33 mouse cellular contexts compared by ENCODE assay signal in genomic region chr13:51446550-51446949, GRCm38 (mm10). TPM values are rescaled to one million over a fixed set of nuclear protein-coding genes. Genes with fewer than 3 reads are reported as not detected.
"Had no signal": no experiment of that assay in that cellular context is flagged by ENCODE, and none has a peak within 500 bp of the region (broad histone marks: within the 10 kb centered on the region; RNA-seq: fewer than 3 reads in every experiment).

No protein-coding gene starts in this region.

- ATAC-seq: liver, embryonic 12.5 days; liver, postnatal 0 days; lung, postnatal 0 days; midbrain, embryonic 13.5 days; midbrain, embryonic 15.5 days; midbrain, embryonic 16.5 days had no signal

- H3K4me1 ChIP-seq: limb, embryonic 10.5 days; limb, embryonic 12.5 days; limb, embryonic 13.5 days; limb, embryonic 15.5 days; liver, embryonic 12.5 days; liver, embryonic 13.5 days; liver, embryonic 15.5 days; lung, embryonic 15.5 days; megakaryocyte, embryonic 14.5 days; midbrain, embryonic 10.5 days; midbrain, embryonic 12.5 days; midbrain, embryonic 13.5 days; midbrain, embryonic 15.5 days; neural tube, embryonic 12.5 days had no signal

- H3K9ac ChIP-seq: limb, embryonic 12.5 days; limb, embryonic 13.5 days; limb, embryonic 15.5 days; liver, embryonic 12.5 days; liver, embryonic 13.5 days; liver, embryonic 14.5 days; liver, embryonic 15.5 days; liver, postnatal 0 days; lung, embryonic 14.5 days; lung, embryonic 15.5 days; midbrain, embryonic 12.5 days; midbrain, embryonic 13.5 days; midbrain, embryonic 15.5 days; neural tube, embryonic 12.5 days had no signal

- DNase-seq: left cerebral cortex, postnatal 4 days; liver; liver, embryonic 13.5 days; liver, postnatal 0 days; lung, adult 18-20 months; lung, adult 2 months; lung, embryonic 14.5 days; lung, postnatal 10 days; lung, postnatal 14 days; lung, postnatal 36 days; lung, postnatal 4 days; midbrain, embryonic 14.5 days had no signal

- H3K9me3 ChIP-seq: limb, embryonic 10.5 days; limb, embryonic 12.5 days; limb, embryonic 13.5 days; limb, embryonic 15.5 days; liver, embryonic 12.5 days; liver, embryonic 13.5 days; liver, embryonic 15.5 days; lung, embryonic 15.5 days; midbrain, embryonic 10.5 days; midbrain, embryonic 12.5 days; midbrain, embryonic 13.5 days; midbrain, embryonic 15.5 days; neural tube, embryonic 12.5 days had no signal

- H3K4me3 ChIP-seq: limb, embryonic 10.5 days; limb, embryonic 12.5 days; limb, embryonic 13.5 days; limb, embryonic 15.5 days; liver, embryonic 12.5 days; liver, embryonic 13.5 days; liver, embryonic 15.5 days; lung, embryonic 15.5 days; megakaryocyte, embryonic 14.5 days; midbrain, embryonic 10.5 days; midbrain, embryonic 12.5 days; midbrain, embryonic 13.5 days; midbrain, embryonic 15.5 days; myocyte; neural tube, embryonic 12.5 days had no signal

- H3K36me3 ChIP-seq: limb, embryonic 10.5 days; limb, embryonic 12.5 days; limb, embryonic 13.5 days; limb, embryonic 15.5 days; liver, embryonic 12.5 days; liver, embryonic 13.5 days; liver, embryonic 15.5 days; lung, embryonic 15.5 days; midbrain, embryonic 15.5 days; neural tube, embryonic 12.5 days had no signal

- H3K27me3 ChIP-seq: limb, embryonic 12.5 days; limb, embryonic 13.5 days; limb, embryonic 15.5 days; liver, embryonic 12.5 days; liver, embryonic 13.5 days; liver, embryonic 15.5 days; lung, embryonic 15.5 days; midbrain, embryonic 12.5 days; midbrain, embryonic 13.5 days; midbrain, embryonic 15.5 days; neural tube, embryonic 12.5 days had no signal

- H3K27ac ChIP-seq: limb, embryonic 10.5 days; limb, embryonic 12.5 days; limb, embryonic 13.5 days; limb, embryonic 15.5 days; liver, embryonic 12.5 days; liver, embryonic 13.5 days; liver, embryonic 14.5 days; liver, embryonic 15.5 days; lung, embryonic 15.5 days; macrophage; midbrain, embryonic 10.5 days; midbrain, embryonic 12.5 days; midbrain, embryonic 13.5 days; midbrain, embryonic 15.5 days; neural tube, embryonic 12.5 days had no signal

- H3K4me2 ChIP-seq: limb, embryonic 12.5 days; limb, embryonic 13.5 days; limb, embryonic 15.5 days; liver, embryonic 11.5 days; liver, embryonic 12.5 days; liver, embryonic 13.5 days; liver, embryonic 15.5 days; lung, embryonic 14.5 days; lung, embryonic 15.5 days; midbrain, embryonic 11.5 days; midbrain, embryonic 12.5 days; midbrain, embryonic 13.5 days; midbrain, embryonic 15.5 days; neural tube, embryonic 12.5 days had no signal

RNA-seq across cellular contexts. Expression of gene S1pr3, which starts 38.1 kb away (rescaled TPM):
- total RNA-seq: monocyte, adult 5-6 weeks had no signal
- polyA plus RNA-seq: macrophage had no signal
